Mouse (Mus musculus) kidney, postnatal 25 days (tissue): ENCODE measurements around the gene 2010111I01Rik.
A peak's percentile ranks its signal among the peaks of the same experiment; 100 is the strongest.
"Not testable (repeated sequence)": the region's sequence is repeated elsewhere in the genome, so short reads cannot be mapped to it uniquely, and the experiment has no call there.

Experiments used
- DNase-seq, 2 experiments: peaks; one replicate each; pipeline ENCODE4 v3.0.0; 2021; ENCODE audit warnings: mixed read lengths in 2 of 2

The 2010111I01Rik gene

GRCm38 (mm10) chr13:62964640-62965311, at the start of gene 2010111I01Rik:
TSS of gene 2010111I01Rik (plus strand) at chr13:62964893.
- peak; percentile 98 to 99 for DNase-seq

- DNase-seq, result peak; percentile 83 to 84
These were observed 48.0 kb upstream of the 2010111I01Rik start for GRCm38 (mm10) chr13:62916675-62917074.

- DNase-seq, result peak in 1 of 2 experiments; percentile 41
These were observed 47.1 kb upstream of the 2010111I01Rik start for GRCm38 (mm10) chr13:62917416-62918110.

- DNase-seq, result peak; percentile 80 to 92
These were observed 44.9 kb upstream of the 2010111I01Rik start for GRCm38 (mm10) chr13:62919647-62920341.

- DNase-seq, result no peak
These were observed 42.0 kb upstream of the 2010111I01Rik start for GRCm38 (mm10) chr13:62922645-62923044.

GRCm38 (mm10) chr13:62923182-62923581, 41.5 kb upstream of the 2010111I01Rik start:
- no peak for DNase-seq

- DNase-seq, result peak; percentile 70 to 82
These were observed 38.2 kb upstream of the 2010111I01Rik start for GRCm38 (mm10) chr13:62926479-62926878.

- no peak for DNase-seq
These were observed 37.2 kb upstream of the 2010111I01Rik start for GRCm38 (mm10) chr13:62927470-62927869.

GRCm38 (mm10) chr13:62929144-62929543, 35.5 kb upstream of the 2010111I01Rik start:
- not testable (repeated sequence) for DNase-seq

- peak; percentile 68 to 79 for DNase-seq
These were observed 34.8 kb upstream of the 2010111I01Rik start for GRCm38 (mm10) chr13:62929766-62930389.

- DNase-seq, result no peak
These were observed 32.2 kb upstream of the 2010111I01Rik start for GRCm38 (mm10) chr13:62932452-62932851.

- no peak for DNase-seq
These were observed 25.3 kb upstream of the 2010111I01Rik start for GRCm38 (mm10) chr13:62939371-62939770.

GRCm38 (mm10) chr13:62939797-62940196, 24.9 kb upstream of the 2010111I01Rik start:
- DNase-seq, result no peak

- no peak for DNase-seq
These were observed 24.0 kb upstream of the 2010111I01Rik start for GRCm38 (mm10) chr13:62940721-62941120.

- no peak for DNase-seq
These were observed 23.2 kb upstream of the 2010111I01Rik start for GRCm38 (mm10) chr13:62941341-62942005.

- DNase-seq, result peak; percentile 8 to 35
These were observed 21.3 kb upstream of the 2010111I01Rik start for GRCm38 (mm10) chr13:62943274-62943830.

GRCm38 (mm10) chr13:62944109-62944508, 20.6 kb upstream of the 2010111I01Rik start:
- no peak for DNase-seq

GRCm38 (mm10) chr13:62949560-62950188, 15.0 kb upstream of the 2010111I01Rik start:
- DNase-seq, result no peak

GRCm38 (mm10) chr13:62951606-62952005, 13.1 kb upstream of the 2010111I01Rik start:
- no peak for DNase-seq

GRCm38 (mm10) chr13:62952047-62952446, 12.6 kb upstream of the 2010111I01Rik start:
- no peak for DNase-seq

GRCm38 (mm10) chr13:62952624-62953023, 12.1 kb upstream of the 2010111I01Rik start:
- no peak for DNase-seq

- no peak for DNase-seq
These were observed 8.7 kb upstream of the 2010111I01Rik start for GRCm38 (mm10) chr13:62955997-62956396.
